Mouse (Mus musculus) heart, embryonic 13.5 days (tissue): ENCODE results near the gene Calm3. TPM values are rescaled to one million over a fixed set of nuclear protein-coding genes. Genes with fewer than 3 reads are reported as not detected.

ENCODE experiments used
- ATAC-seq: fragments of 200-750 bp; cut with Nextera tagmentation; 2 replicates; pipeline ENCODE4 v1.8.0; 2017; ENCODE audit warnings: moderate TSS enrichment; ENCODE audit not compliant: insufficient number of reproducible peaks, low FRiP score, low TSS enrichment; ENCODE audit errors: extremely low read depth
- H3K27ac ChIP-seq: fragments of 300-500 bp; sonication (generic); replicated peaks from 2 replicates; pipeline ENCODE4 v1.5.1; 2015; ENCODE audit warnings: moderate library complexity, mild to moderate bottlenecking, inconsistent platforms
- H3K27me3 ChIP-seq: fragments of 300-500 bp; sonication (generic); replicated peaks from 2 replicates; pipeline ENCODE4 v1.6.1; 2015; ENCODE audit warnings: mild to moderate bottlenecking, inconsistent platforms
- H3K36me3 ChIP-seq: fragments of 300-500 bp; sonication (generic); 2 replicates; pipeline ENCODE4 v1.6.1; 2015; ENCODE audit warnings: mild to moderate bottlenecking, inconsistent platforms
- H3K4me1 ChIP-seq: fragments of 300-500 bp; sonication (generic); 2 replicates; pipeline ENCODE4 v1.6.1; 2015; ENCODE audit warnings: inconsistent platforms
- H3K4me2 ChIP-seq: fragments of 300-500 bp; sonication (generic); 2 replicates; pipeline ENCODE4 v1.6.1; 2015; ENCODE audit warnings: inconsistent platforms, mild to moderate bottlenecking, moderate library complexity
- H3K4me3 ChIP-seq: fragments of 300-500 bp; sonication (generic); 2 replicates; pipeline ENCODE4 v1.5.1; 2015; ENCODE audit warnings: moderate library complexity, mild to moderate bottlenecking, inconsistent platforms
- H3K9ac ChIP-seq: fragments of 300-500 bp; sonication (generic); 2 replicates; pipeline ENCODE4 v1.6.1; 2015; ENCODE audit warnings: inconsistent platforms, mild to moderate bottlenecking, moderate library complexity
- H3K9me3 ChIP-seq: fragments of 300-500 bp; sonication (generic); 2 replicates; pipeline ENCODE4 v1.6.1; 2016; ENCODE audit warnings: inconsistent platforms
- WGBS: fragments of 180-500 bp; shearing (Covaris S2); methylation state at CpG from one replicate; pipeline ENCODE4 v1.1.7; 2015; ENCODE audit warnings: mixed read lengths; 5-methylcytosine and 5-hydroxymethylcytosine counted together
- polyA plus RNA-seq: library from polyadenylated mRNA; unstranded; fragments of >200 nt; fragmentation: Nextera tagmentation; extraction: Ambion mirVana; gene quantifications from 2 replicates; pipeline ENCODE4 v1.2.1, GENCODE M21; 2015

The Calm3 gene
- polyA plus RNA-seq, 1 experiment from 2014 or later: 85.5 TPM

DNA sequence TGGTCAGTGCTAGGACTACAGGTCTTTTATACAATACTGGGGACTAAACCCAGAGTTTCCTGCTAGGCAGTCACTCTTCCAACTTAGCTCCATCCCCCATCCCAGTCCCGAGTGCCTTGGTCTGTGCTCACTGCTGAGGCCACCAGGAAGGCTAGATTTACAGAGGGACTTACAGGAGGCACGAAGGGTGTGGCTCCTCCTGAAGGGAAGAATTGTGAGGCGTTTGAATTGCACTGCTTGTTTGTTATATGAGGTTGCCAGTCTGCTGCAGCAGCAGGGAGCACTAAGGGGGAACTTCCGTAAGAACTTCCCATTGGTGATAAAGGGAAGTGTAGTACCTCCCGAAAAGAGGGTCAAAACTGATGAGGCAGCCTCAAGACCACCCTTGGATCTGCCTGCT is 43.3 kb downstream of the Calm3 start:
- Histone ChIP-seq H3K36me3 (peaks cover 65% of the 10 kb centered on the region), H3K4me1 (peaks cover 78% of the 10 kb centered on the region)
- no peak for ATAC-seq

GRCm38 (mm10) chr7:16879796-16880547 is 43.9 kb downstream of the Calm3 start:
- H3K4me2 ChIP-seq: peak overlapping the region; percentile 50
- H3K27ac ChIP-seq: peak overlapping the region; percentile 98
- peaks cover 7% of the 10 kb centered on the region; the same call in 1 of the 2 replicates for H3K27me3 ChIP-seq
- H3K4me3 ChIP-seq: 0 out of 2 replicates have a peak overlapping the region, but pooled peaks have one; percentile 4
- peaks cover 72% of the 10 kb centered on the region for H3K4me1 ChIP-seq
- peak overlapping the region; percentile 78 for H3K9ac ChIP-seq
- 19% methylated on average over 9 of the region's 9 CpGs for WGBS
- H3K9me3 ChIP-seq: peaks cover 5% of the 10 kb centered on the region
- peaks cover 58% of the 10 kb centered on the region for H3K36me3 ChIP-seq
- ATAC-seq: peak; percentile 48; the same call in 1 of the 2 replicates

More for the DNA sequence above, 43.3 kb downstream of the Calm3 start:
- peaks cover 13% of the 10 kb centered on the region for H3K27me3 ChIP-seq
- peak overlapping the region; percentile 98 for H3K27ac ChIP-seq
- WGBS: 16% methylated on average over 5 of the region's 5 CpGs
- peaks cover 11% of the 10 kb centered on the region for H3K9me3 ChIP-seq
- 0 out of 2 replicates have a peak overlapping the region, but pooled peaks have one; percentile 4 for H3K4me3 ChIP-seq
- peak overlapping the region; percentile 78 for H3K9ac ChIP-seq
- H3K4me2 ChIP-seq: peak overlapping the region; percentile 50

DNA sequence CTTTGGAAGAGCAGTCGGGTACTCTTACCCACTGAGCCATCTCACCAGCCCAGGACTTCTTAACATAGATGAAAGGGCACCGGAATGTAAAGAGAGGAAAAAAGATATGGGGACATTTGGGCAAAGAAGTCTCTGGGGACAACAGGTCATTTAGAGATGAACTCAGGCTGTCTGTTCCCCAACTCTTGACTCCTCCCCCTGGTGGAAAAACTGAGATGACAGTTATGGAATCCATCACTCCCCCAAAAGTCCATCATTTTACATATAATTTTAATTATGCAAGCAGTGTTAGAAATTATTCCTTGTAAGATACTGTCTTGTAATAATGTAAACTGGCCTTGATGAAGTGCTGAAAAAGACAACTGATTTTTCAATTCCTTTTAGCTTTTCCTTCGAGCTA is 46.2 kb downstream of the Calm3 start:
- peaks cover 68% of the 10 kb centered on the region for H3K4me1 ChIP-seq
- no peaks in the 10 kb centered on the region for H3K9me3 ChIP-seq
- H3K4me2 ChIP-seq: peak overlapping the region; percentile 87
- no peak overlapping the region for H3K4me3 ChIP-seq
- H3K36me3 ChIP-seq: peaks cover 37% of the 10 kb centered on the region
- peak overlapping the region; percentile 98 for H3K27ac ChIP-seq
- H3K27me3 ChIP-seq: no peaks in the 10 kb centered on the region
- WGBS: 71% methylated on average over 3 of the region's 3 CpGs
- ATAC-seq: no peak
- H3K9ac ChIP-seq: no peak overlapping the region

GRCm38 (mm10) chr7:16876608-16877007 is 47.3 kb downstream of the Calm3 start:
- peak overlapping the region; percentile 87 for H3K4me2 ChIP-seq
- H3K27ac ChIP-seq: peak overlapping the region; percentile 98
- H3K9ac ChIP-seq: peak overlapping the region; percentile 97
- peak overlapping the region; percentile 88 for H3K4me3 ChIP-seq
- no peak for ATAC-seq
- no peaks in the 10 kb centered on the region for H3K9me3 ChIP-seq
- 6% methylated on average over 13 of the region's 13 CpGs for WGBS
- peaks cover 57% of the 10 kb centered on the region for H3K4me1 ChIP-seq
- no peaks in the 10 kb centered on the region for H3K27me3 ChIP-seq
- H3K36me3 ChIP-seq: peaks cover 38% of the 10 kb centered on the region

GRCm38 (mm10) chr7:16876006-16876405 is 47.9 kb downstream of the Calm3 start:
- 5% methylated on average over 11 of the region's 11 CpGs for WGBS
- Histone ChIP-seq H3K4me3 (peak overlapping the region; percentile 88), H3K4me1 (peaks cover 54% of the 10 kb centered on the region), H3K9ac (peak overlapping the region; percentile 97), H3K4me2 (peak overlapping the region; percentile 87), H3K27ac (peak overlapping the region; percentile 98), H3K27me3 (no peaks in the 10 kb centered on the region), H3K36me3 (peaks cover 38% of the 10 kb centered on the region), H3K9me3 (no peaks in the 10 kb centered on the region)
- no peak for ATAC-seq

DNA sequence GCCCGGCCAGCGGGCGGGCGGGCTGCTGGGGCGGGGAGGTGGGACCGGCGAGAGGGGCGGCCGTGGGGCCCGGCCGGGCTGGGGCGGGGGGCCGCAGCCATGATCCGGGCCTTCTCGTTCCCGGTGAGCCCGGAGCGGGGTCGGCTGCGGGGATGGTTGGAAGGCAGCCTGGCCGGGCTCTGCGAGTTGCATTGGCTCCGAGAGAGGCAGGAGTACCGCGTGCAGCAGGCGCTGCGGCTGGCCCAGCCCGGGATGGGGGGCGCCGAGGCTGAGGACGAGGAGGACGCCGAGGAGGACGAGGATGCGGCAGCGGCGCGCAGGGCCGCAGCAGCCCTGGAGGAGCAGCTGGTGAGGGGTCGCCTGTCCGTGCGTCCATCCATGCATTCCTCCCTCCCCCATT is 48.6 kb downstream of the Calm3 start:
- H3K4me3 ChIP-seq: peak overlapping the region; percentile 88
- WGBS: under 1% methylated on average over 30 of the region's 42 CpGs
- peak overlapping the region; percentile 98 for H3K27ac ChIP-seq
- peak overlapping the region; percentile 87 for H3K4me2 ChIP-seq
- H3K9me3 ChIP-seq: no peaks in the 10 kb centered on the region
- ATAC-seq: no peak; the same call in 1 of the 2 replicates
- H3K36me3 ChIP-seq: peaks cover 40% of the 10 kb centered on the region
- H3K9ac ChIP-seq: peak overlapping the region; percentile 97
- peaks cover 47% of the 10 kb centered on the region for H3K4me1 ChIP-seq
- H3K27me3 ChIP-seq: no peaks in the 10 kb centered on the region

- Histone ChIP-seq H3K9me3 (no peaks in the 10 kb centered on the region), H3K4me3 (peak within 1 kb of the TSS; percentile 88), H3K36me3 (peaks cover 42% of the 10 kb centered on the region), H3K9ac (peak within 1 kb of the TSS; percentile 97), H3K27ac (peak within 1 kb of the TSS; percentile 98), H3K4me2 (peak within 1 kb of the TSS; percentile 87), H3K4me1 (peaks cover 45% of the 10 kb centered on the region), H3K27me3 (no peaks in the 10 kb centered on the region)
- 0% methylated on average over 1 of the region's 1 CpGs for WGBS
- ATAC-seq: no peak
These were observed 48.8 kb downstream of the Calm3 start, which contains the start of gene Dact3 for GRCm38 (mm10) chr7:16875310-16875325. TSS of gene Dact3 (plus strand) at chr7:16875317.

DNA sequence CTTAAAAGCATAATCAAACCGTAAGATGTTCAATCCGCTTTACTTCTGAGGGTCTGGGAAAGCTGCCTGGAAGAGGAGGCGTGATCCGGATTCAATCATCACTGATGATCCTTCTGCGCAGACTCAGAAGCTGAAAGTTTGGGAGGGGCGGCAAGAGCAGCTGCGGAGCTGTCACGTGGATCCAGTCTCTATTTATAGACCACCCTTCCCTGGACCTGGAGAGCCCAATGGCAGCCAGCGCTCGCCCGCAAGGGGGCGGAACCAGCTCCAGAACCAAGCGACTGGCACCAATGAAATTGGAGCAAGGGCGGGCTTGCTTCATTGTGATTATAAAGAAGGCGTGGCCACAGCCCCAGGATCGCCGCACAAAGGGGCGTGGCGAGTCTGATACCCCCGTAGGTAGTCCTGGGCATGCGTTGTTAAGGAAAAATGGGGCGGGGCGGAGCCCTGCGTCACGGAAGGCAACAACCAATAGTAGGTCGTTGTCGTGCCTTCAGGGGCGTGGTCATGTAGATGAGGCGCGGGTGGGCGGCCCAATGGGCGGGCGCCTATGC is 49.1 kb downstream of the Calm3 start:
- whole genome bisulfite sequencing: 1% methylated on average over 33 of the region's 33 CpGs
- Histone ChIP-seq H3K9ac (peak overlapping the region; percentile 67), H3K4me1 (peaks cover 42% of the 10 kb centered on the region), H3K9me3 (no peaks in the 10 kb centered on the region), H3K36me3 (peaks cover 45% of the 10 kb centered on the region), H3K4me3 (peak overlapping the region; percentile 88), H3K27me3 (no peaks in the 10 kb centered on the region), H3K27ac (peak overlapping the region; percentile 92), H3K4me2 (peak overlapping the region; percentile 87)
- peak; percentile 92 for ATAC-seq

DNA sequence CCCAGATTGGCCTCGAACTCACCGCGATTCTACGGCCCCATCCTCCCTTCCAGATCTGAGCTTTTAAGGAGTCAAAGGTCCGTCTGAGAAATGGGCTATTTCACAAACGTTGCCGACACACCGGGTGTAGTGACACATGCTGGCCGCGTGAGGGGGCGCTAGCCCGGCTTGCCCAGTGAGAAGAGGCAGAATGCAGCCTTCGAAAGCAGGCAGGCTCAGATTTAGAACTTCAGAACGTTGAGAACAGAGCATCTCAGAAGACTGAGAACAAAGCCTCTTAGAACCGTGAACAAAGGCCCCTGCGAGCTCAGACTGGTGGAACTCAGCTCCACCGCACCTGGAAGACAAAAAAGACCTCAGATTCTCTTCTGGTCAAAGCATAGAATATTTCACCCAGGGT is 49.7 kb downstream of the Calm3 start:
- H3K4me2 ChIP-seq: peak overlapping the region; percentile 66
- peak overlapping the region; percentile 88 for H3K4me3 ChIP-seq
- peak overlapping the region; percentile 92 for H3K27ac ChIP-seq
- peaks cover 48% of the 10 kb centered on the region for H3K36me3 ChIP-seq
- peaks cover 36% of the 10 kb centered on the region for H3K4me1 ChIP-seq
- peak overlapping the region; percentile 67 for H3K9ac ChIP-seq
- H3K27me3 ChIP-seq: no peaks in the 10 kb centered on the region
- 4% methylated on average over 17 of the region's 17 CpGs for WGBS
- H3K9me3 ChIP-seq: no peaks in the 10 kb centered on the region
- ATAC-seq: no peak

- Histone ChIP-seq H3K9me3 (no peaks in the 10 kb centered on the region), H3K36me3 (peaks cover 45% of the 10 kb centered on the region), H3K4me2 (no peak overlapping the region), H3K4me1 (peaks cover 28% of the 10 kb centered on the region), H3K4me3 (no peak overlapping the region), H3K9ac (no peak overlapping the region), H3K27me3 (no peaks in the 10 kb centered on the region), H3K27ac (no peak overlapping the region)
- ATAC-seq: no peak
- 93% methylated on average over 4 of the region's 4 CpGs for WGBS
These were observed 50.5 kb downstream of the Calm3 start for GRCm38 (mm10) chr7:16873392-16873791.

GRCm38 (mm10) chr7:16872478-16872877 is 51.4 kb downstream of the Calm3 start:
- Histone ChIP-seq H3K36me3 (peaks cover 47% of the 10 kb centered on the region), H3K4me2 (no peak overlapping the region), H3K4me3 (no peak overlapping the region), H3K4me1 (peaks cover 20% of the 10 kb centered on the region), H3K27me3 (no peaks in the 10 kb centered on the region), H3K9me3 (no peaks in the 10 kb centered on the region), H3K9ac (no peak overlapping the region), H3K27ac (no peak overlapping the region)
- WGBS: 86% methylated on average over 9 of the region's 9 CpGs
- ATAC-seq: no peak

GRCm38 (mm10) chr7:16871600-16871999 is 52.3 kb downstream of the Calm3 start:
- Histone ChIP-seq H3K27me3 (no peaks in the 10 kb centered on the region), H3K36me3 (peaks cover 55% of the 10 kb centered on the region), H3K4me3 (no peak overlapping the region), H3K27ac (no peak overlapping the region), H3K9ac (no peak overlapping the region), H3K4me1 (peaks cover 11% of the 10 kb centered on the region), H3K9me3 (no peaks in the 10 kb centered on the region), H3K4me2 (no peak overlapping the region)
- 71% methylated on average over 10 of the region's 10 CpGs for WGBS
- no peak for ATAC-seq
